Mouse (Mus musculus) cortical plate, adult 2 months (tissue): ENCODE measurements at regions not wholly inside any gene's neighbourhood (a gene's known extent, or its start where the extent isn't known, plus 50 kb on each side); places are given as distances from the start of the nearest gene placed in this dataset.
A peak's percentile ranks its signal among the peaks of the same experiment; 100 is the strongest.

Experiments used
- H3K27ac ChIP-seq: fragments of 200-500 bp; 2 replicates; pipeline ENCODE4 v1.5.1; 2012; ENCODE audit warnings: low read length, control low read depth, inconsistent platforms; ENCODE audit not compliant: insufficient read depth
- H3K4me1 ChIP-seq: fragments of 200-500 bp; 2 replicates; pipeline ENCODE4 v1.6.1; 2011; ENCODE audit warnings: low read length; ENCODE audit not compliant: control insufficient read depth, insufficient read depth
- H3K4me3 ChIP-seq: fragments of 200-500 bp; 2 replicates; pipeline ENCODE4 v1.5.1; 2011; ENCODE audit warnings: mild to moderate bottlenecking, low read length, control low read depth; ENCODE audit not compliant: insufficient read depth
- CTCF ChIP-seq: fragments of 200-500 bp; IDR thresholded peaks from 2 replicates; pipeline ENCODE4 v1.5.1; 2011; ENCODE audit warnings: mild to moderate bottlenecking, control low read depth, low read length; ENCODE audit not compliant: insufficient read depth; ENCODE audit errors: extremely low read depth
- POLR2A ChIP-seq: fragments of 200-500 bp; IDR thresholded peaks from 2 replicates; pipeline ENCODE4 v1.6.1; 2011; ENCODE audit warnings: mild to moderate bottlenecking, low read length, control low read depth; ENCODE audit not compliant: insufficient read depth; ENCODE audit errors: extremely low read depth

DNA sequence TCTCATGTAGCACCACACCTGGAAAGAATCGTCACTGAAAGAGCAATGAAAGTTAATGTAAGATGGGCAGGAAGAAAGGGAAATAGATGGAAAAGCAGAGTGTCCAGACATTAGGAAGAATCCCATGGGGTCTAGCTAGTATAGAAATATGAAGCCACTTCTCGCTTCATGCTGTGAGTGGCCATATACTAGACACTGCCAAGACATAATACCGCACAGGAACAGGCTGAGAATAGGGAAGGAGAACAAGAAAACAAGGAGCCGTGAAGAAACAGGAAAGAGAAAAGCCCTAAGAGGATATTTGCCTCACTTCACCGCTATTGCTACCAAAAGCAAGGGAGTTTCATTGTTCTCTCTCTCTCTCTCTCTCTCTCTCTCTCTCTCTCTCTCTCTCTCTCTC, 171.4 kb downstream of the Kctd12 start:
- H3K4me1 ChIP-seq, result no peaks in the 10 kb centered on the region
- no peak overlapping the region for H3K4me3 ChIP-seq
- TF ChIP-seq POLR2A, result no peak
- TF ChIP-seq CTCF, result no peak
- no peak overlapping the region for H3K27ac ChIP-seq

DNA sequence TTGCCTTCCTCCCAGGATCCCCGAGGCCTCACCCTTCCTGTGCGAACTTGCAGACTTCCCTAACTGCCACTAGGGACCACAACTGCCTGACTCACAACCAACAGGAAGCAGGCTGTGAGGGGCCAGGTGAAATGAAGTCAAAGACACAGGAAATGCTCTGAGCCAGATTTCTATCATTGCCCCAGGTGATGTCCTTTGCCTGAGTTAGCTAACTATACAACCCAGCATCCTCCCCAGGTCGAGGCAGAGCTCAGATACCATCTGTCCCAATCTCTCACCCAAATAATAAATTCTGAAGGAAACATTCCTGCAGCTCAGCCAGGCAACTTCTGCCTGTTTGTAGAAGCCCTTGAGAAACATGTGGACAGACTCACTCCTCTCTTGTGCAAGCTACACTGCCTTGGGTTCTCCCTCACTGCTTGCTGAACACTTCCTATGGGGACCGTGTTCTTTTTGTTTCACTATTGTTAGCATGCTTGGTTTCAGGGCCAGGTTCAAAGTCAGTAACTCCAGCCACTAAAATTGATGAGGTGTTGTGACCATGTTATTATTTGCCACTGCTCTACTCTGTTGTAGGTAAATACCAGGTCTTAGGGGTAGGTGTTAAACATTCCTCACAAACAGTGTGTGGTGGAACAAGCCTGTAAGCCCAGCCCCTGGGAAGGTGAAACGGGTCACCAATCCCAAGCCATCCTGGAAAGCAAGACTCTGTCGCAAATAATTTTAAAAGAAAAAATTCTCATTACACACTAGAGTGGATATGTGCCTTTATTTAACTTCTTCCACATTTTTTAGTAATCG, 172.1 kb downstream of the Kctd12 start:
- Histone ChIP-seq H3K27ac (no peak overlapping the region), H3K4me1 (no peaks in the 10 kb centered on the region), H3K4me3 (no peak overlapping the region)
- TF ChIP-seq CTCF (no peak), POLR2A (no peak)

DNA sequence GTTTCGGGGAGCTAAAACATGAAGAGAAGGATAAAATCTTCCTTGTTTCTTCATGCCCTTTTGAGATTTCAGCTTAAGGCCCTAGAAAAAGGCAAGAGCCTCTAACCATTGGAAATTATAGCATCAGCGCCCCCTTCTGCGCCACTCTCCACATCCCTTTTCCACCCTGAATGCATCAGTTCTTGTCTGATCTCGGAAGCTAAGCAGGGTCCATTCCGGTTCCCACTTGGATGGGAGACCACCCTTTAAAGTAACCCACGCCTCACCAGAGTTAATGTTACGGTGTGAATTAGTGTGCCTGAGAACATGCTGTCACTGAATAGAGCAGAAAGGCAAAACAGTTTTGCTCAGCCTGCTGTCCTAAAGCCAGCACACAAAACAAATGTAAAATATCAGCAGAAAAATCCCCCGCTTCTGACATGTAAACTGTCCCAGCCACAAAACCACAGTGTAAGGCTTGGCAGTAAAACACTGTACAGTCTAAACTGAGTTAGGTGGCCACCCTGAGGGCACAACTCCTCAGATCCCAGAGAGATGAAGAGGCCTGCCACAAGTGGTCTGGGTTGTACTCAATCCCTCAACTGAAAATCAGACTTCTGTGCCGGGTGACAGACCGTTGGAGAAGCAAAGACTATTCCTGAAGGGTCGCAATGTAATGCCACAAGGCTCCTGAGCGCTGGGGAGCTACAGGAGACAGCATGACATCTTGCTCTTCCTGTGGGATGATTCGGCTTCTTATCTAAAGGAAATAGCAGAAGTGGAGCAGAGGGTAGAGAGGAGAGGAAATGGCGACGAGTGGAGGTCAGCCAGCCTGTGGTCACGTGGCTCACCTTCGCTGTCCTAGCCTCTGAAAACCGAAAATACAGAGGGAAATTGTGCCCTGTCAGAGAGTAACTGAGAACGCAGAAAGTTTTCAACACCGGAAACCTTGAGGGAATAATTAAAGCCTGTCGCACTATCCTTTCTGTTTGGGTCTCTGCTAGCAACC, 176.2 kb downstream of the Kctd12 start:
- H3K27ac ChIP-seq, result no peak overlapping the region

DNA sequence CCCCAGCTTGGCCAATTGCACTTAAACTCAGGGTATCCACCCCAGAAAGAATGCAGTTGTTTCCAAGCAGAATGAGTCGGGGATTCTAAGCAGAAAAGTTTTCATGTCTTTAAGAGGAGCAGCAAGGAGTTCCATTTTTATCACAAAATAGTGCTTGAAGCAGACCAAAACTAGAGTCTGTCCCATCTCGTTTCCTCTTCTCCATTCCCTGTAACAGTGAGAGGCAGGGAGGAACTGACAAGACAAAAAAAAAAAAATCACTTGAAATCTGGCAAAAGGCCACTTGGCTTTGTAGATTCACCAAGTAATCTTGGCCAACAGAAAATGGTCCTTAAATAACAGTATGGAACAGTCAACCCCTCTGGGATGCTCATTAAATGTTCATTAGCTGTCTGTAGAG, 186.8 kb downstream of the Kctd12 start:
- Histone ChIP-seq H3K4me1 (no peaks in the 10 kb centered on the region), H3K4me3 (no peak overlapping the region), H3K27ac (no peak overlapping the region)
- TF ChIP-seq CTCF (no peak), POLR2A (no peak)

More for the DNA sequence above, 176.2 kb downstream of the Kctd12 start:
- Histone ChIP-seq H3K4me3 (no peak overlapping the region), H3K4me1 (no peaks in the 10 kb centered on the region)
- TF ChIP-seq POLR2A, result no peak
- peak; percentile 24; the same call in 1 of the 2 replicates for TF ChIP-seq CTCF

DNA sequence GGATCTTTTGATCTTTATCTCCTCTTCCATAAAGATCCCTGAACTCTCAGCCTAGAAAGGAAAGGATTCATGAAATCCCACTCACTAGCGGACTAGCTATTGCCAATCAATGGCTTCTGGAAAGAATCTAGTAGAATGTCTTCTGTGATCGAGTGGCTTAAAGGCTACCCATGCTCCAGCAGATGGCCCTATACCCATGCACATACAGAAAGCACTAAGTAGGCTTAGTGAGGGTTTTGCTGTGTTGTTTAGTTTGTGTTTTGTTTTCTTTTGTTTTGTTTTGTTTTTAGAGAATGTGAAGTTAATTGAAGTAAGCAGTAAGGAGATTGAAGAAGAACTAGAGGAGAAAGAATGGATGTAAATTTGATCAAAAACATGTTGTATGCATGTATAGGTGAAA, 187.5 kb downstream of the Kctd12 start:
- no peak overlapping the region for H3K4me3 ChIP-seq
- no peak overlapping the region for H3K27ac ChIP-seq
- no peaks in the 10 kb centered on the region for H3K4me1 ChIP-seq
- TF ChIP-seq CTCF (peak; percentile 40; the same call in 1 of the 2 replicates), POLR2A (no peak)

DNA sequence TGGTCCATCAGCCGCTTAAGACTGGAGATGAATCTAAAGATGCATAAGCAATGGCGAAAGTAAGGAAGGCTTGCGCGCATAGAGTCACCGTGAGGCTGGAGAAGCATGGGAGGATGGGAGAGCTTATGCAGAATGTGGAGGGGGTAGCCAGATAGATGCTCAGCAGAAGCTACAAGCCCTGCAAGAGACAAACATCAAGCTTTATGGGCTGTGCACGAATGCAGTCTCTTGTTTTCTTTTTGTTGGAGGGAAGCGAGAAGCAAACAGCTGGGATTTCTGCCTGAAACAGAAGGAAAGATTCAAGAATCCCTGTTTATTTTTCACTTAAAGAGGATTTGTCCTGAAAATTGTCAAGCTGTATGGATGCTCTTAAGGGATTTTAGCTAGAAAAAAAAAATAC, 188.7 kb downstream of the Kctd12 start:
- Histone ChIP-seq H3K27ac (no peak overlapping the region), H3K4me3 (no peak overlapping the region)

DNA sequence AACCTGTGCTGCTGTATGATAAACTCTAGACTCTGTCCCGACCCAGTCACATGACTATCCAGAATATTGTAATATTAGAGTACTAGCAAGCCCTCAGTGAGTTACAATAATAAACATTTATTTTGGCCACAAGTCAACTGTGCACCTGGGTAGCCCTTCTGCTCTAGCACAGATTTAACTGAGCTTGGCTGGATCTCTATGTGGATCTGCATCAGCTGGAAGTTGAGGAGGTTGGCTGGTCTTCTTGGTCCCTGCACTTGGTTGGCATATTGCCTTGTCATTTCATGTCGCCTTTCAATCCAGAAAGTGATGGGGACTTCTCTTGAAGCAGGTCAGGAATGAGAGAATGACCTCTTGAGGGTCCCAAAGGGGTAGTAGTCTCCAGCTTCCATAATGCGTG, 191.5 kb downstream of the Kctd12 start:
- H3K4me1 ChIP-seq, result no peaks in the 10 kb centered on the region
- no peak overlapping the region for H3K27ac ChIP-seq
- H3K4me3 ChIP-seq, result no peak overlapping the region
- TF ChIP-seq CTCF, result no peak
- TF ChIP-seq POLR2A, result no peak

More for the DNA sequence above, 188.7 kb downstream of the Kctd12 start:
- no peaks in the 10 kb centered on the region for H3K4me1 ChIP-seq
- TF ChIP-seq CTCF (no peak), POLR2A (no peak)

DNA sequence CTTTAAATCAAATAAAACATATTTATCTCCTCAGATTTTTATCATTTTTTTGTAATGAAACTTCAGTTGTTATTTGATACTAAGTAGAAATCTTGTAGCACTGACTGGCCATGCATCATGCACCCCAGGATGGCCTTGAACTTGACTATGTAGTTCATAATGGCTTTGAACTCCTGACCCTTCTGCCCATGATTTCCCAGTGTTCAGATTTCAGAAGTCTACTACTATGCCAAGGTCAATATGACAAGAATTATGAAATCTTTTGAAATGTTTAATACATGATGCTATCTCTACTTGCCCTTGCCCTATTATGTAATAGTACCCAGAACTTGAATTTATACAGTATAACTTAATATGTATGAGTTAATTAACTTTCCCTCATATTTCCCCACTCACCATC, 200.2 kb downstream of the Kctd12 start:
- Histone ChIP-seq H3K4me1 (no peaks in the 10 kb centered on the region), H3K4me3 (no peak overlapping the region), H3K27ac (no peak overlapping the region)
- no peak for TF ChIP-seq CTCF
- TF ChIP-seq POLR2A, result no peak

DNA sequence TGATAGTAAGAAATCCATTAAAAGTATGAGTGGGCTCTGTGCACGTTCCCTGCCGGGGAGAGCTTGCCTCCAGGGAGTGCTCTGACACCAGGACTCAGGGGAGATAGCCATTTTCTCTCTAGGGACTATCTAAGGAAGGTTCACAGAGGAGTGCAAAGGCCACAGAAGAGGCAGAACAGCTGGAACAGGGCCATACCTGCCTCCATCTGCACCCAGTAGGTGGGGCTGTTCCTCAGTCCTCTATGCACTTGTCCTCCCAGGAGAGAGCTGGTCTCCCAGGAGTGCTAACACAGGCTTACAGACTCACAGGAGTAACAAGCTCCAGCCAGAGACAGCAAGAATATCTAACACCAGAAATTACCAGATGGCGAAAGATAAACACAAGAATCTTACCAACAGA, 212.7 kb downstream of the Kctd12 start:
- Histone ChIP-seq H3K4me1 (no peaks in the 10 kb centered on the region), H3K4me3 (no peak overlapping the region)
- TF ChIP-seq POLR2A (no peak), CTCF (peak; percentile 28)

DNA sequence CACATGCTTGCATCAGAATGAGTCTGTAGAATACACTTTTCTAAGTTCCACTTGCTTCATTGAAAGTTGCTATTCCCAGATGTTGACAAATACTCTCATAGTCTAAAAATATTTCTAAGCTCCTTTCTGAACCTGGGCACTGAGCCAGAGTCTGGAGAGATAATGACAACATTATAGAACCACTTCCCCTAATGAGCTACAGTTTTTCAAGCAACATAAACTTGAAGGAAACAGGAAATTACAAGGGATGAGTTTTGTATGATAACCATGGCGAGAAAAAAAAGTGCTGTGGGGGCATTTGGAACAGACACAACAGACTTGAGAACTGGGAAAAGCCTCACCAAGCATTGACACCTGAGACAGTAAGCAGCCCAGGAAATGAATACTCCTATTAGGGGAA, 233.8 kb downstream of the Kctd12 start:
- TF ChIP-seq POLR2A, result no peak
- no peak for TF ChIP-seq CTCF
- H3K4me1 ChIP-seq, result no peaks in the 10 kb centered on the region
- no peak overlapping the region for H3K27ac ChIP-seq
- H3K4me3 ChIP-seq, result no peak overlapping the region

More for the DNA sequence above, 212.7 kb downstream of the Kctd12 start:
- H3K27ac ChIP-seq, result no peak overlapping the region
